Mouse (Mus musculus): Measurements from ENCODE around the gene Ppp1r9a.

DNA sequence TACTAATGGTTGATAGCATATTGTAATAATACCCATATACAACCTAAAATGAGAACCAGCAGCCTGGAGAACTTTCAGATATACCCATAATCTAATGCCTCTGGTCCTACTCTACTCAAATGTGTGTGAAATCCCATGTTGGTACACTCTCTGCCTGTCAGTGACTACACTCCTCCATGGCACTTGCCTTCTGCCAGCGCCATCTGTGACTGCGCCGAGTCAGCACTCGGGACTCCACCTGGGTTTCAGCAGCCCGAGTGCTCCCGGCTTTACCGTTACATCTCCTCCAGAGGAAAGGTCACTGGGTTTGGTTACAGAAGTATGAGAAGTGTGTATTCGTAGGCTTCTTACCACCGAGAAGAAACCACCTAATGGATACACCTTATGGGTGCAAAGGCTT lies 89.6 kb downstream of the Ppp1r9a start:
- TF ChIP-seq POLR2A (IDR thresholded peaks at IDR 0.05; ENCODE audit: low read depth, low read length) (no peak), CTCF (IDR thresholded peaks at IDR 0.05; ENCODE audit: extremely low read depth, insufficient read length, insufficient replicate concordance, low read depth, low read length) (no peak)
